Mouse (Mus musculus) forebrain, embryonic 12.5 days (tissue): ENCODE measurements around the gene Cic. TPM values are rescaled to one million over a fixed set of nuclear protein-coding genes. Genes with fewer than 3 reads are reported as not detected.

Experiments used
- ATAC-seq: fragments of 200-750 bp; cut with Nextera tagmentation; 2 replicates; pipeline ENCODE4 v1.8.0; 2017; ENCODE audit warnings: moderate TSS enrichment; ENCODE audit not compliant: low FRiP score
- H3K27ac ChIP-seq: fragments of 300-500 bp; sonication (generic); 2 replicates; pipeline ENCODE4 v1.5.1; 2016; ENCODE audit warnings: mild to moderate bottlenecking
- H3K27me3 ChIP-seq: fragments of 300-500 bp; sonication (generic); 2 replicates; pipeline ENCODE4 v1.6.1; 2016; ENCODE audit warnings: mild to moderate bottlenecking
- H3K36me3 ChIP-seq: fragments of 300-500 bp; sonication (generic); replicated peaks from 2 replicates; pipeline ENCODE4 v1.6.1; 2016; ENCODE audit warnings: mild to moderate bottlenecking
- H3K4me1 ChIP-seq: fragments of 300-500 bp; sonication (generic); 2 replicates; pipeline ENCODE4 v1.6.1; 2016
- H3K4me2 ChIP-seq: fragments of 300-500 bp; sonication (generic); 2 replicates; pipeline ENCODE4 v1.6.1; 2016; ENCODE audit warnings: mild to moderate bottlenecking, moderate library complexity
- H3K4me3 ChIP-seq: fragments of 300-500 bp; sonication (generic); replicated peaks from 2 replicates; pipeline ENCODE4 v1.5.1; 2016; ENCODE audit warnings: mild to moderate bottlenecking
- H3K9ac ChIP-seq: fragments of 300-500 bp; sonication (generic); 2 replicates; pipeline ENCODE4 v1.6.1; 2016; ENCODE audit warnings: mild to moderate bottlenecking
- H3K9me3 ChIP-seq: fragments of 300-500 bp; sonication (generic); 2 replicates; pipeline ENCODE4 v1.6.1; 2016
- WGBS: fragments of 180-500 bp; shearing (Covaris S2); methylation state at CpG from one replicate; pipeline ENCODE4 v1.1.7; 2016; 5-methylcytosine and 5-hydroxymethylcytosine counted together
- polyA plus RNA-seq: library from polyadenylated mRNA; unstranded; fragments of >200 nt; fragmentation: Nextera tagmentation; extraction: Ambion mirVana; gene quantifications from 2 replicates; pipeline ENCODE4 v1.2.1, GENCODE M21; 2016

The Cic gene
- polyA plus RNA-seq, 1 experiment from 2014 or later, result 46.9 TPM

DNA sequence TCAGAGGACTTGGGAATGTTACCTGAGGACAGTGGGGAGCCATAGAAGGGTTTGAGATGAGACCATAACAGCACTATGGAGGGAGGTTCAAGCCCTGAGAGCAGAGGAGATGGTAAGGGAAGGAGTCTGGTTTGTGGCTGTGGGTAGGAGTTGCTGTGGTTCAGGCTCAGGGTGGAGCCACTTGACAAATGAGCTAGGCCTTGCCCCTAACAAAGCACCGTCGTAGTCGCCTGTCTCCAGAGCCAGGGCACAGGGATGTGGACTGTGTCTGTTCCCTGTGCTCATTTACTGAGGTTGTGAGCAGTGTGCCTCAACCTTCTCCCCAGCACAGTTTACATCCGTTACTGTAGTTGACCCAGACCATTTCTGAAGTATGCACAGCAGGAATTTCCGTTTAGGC, 7.1 kb downstream of the Cic start:
- Histone ChIP-seq H3K27me3 (no peaks in the 10 kb centered on the region), H3K9me3 (no peaks in the 10 kb centered on the region), H3K36me3 (peaks cover 30% of the 10 kb centered on the region), H3K4me1 (peaks cover 30% of the 10 kb centered on the region), H3K4me3 (no peak overlapping the region), H3K9ac (no peak overlapping the region), H3K4me2 (no peak overlapping the region), H3K27ac (no peak overlapping the region)
- no peak for ATAC-seq
- 75% methylated on average over 5 of the region's 5 CpGs for WGBS

GRCm38 (mm10) chr7:25274996-25275395, 7.5 kb downstream of the Cic start:
- Histone ChIP-seq H3K4me2 (no peak overlapping the region), H3K9ac (no peak overlapping the region)
- 92% methylated on average over 3 of the region's 3 CpGs for WGBS

GRCm38 (mm10) chr7:25275555-25276298, 8.2 kb downstream of the Cic start:
- 59% methylated on average over 9 of the region's 9 CpGs for WGBS
- no peaks in the 10 kb centered on the region for H3K9me3 ChIP-seq
- no peak overlapping the region for H3K4me2 ChIP-seq
- peak overlapping the region; percentile 29; the same call in 1 of the 2 replicates for H3K9ac ChIP-seq
- no peak overlapping the region for H3K4me3 ChIP-seq
- no peak overlapping the region for H3K27ac ChIP-seq
- peaks cover 30% of the 10 kb centered on the region for H3K36me3 ChIP-seq
- no peaks in the 10 kb centered on the region for H3K27me3 ChIP-seq
- ATAC-seq, result no peak
- H3K4me1 ChIP-seq, result peaks cover 35% of the 10 kb centered on the region

More at GRCm38 (mm10) chr7:25274996-25275395, 7.5 kb downstream of the Cic start:
- Histone ChIP-seq H3K4me3 (no peak overlapping the region), H3K9me3 (no peaks in the 10 kb centered on the region), H3K27ac (no peak overlapping the region), H3K36me3 (peaks cover 30% of the 10 kb centered on the region), H3K4me1 (peaks cover 30% of the 10 kb centered on the region), H3K27me3 (no peaks in the 10 kb centered on the region)
- ATAC-seq, result no peak

GRCm38 (mm10) chr7:25277405-25277804, 9.9 kb downstream of the Cic start:
- Histone ChIP-seq H3K36me3 (peaks cover 16% of the 10 kb centered on the region), H3K9me3 (no peaks in the 10 kb centered on the region), H3K9ac (peak overlapping the region; percentile 89; the same call in 1 of the 2 replicates), H3K4me3 (no peak overlapping the region), H3K27me3 (no peaks in the 10 kb centered on the region), H3K27ac (peak overlapping the region; percentile 100), H3K4me2 (peak overlapping the region; percentile 96), H3K4me1 (peaks cover 45% of the 10 kb centered on the region)
- no peak for ATAC-seq
- WGBS, result 97% methylated on average over 4 of the region's 4 CpGs

DNA sequence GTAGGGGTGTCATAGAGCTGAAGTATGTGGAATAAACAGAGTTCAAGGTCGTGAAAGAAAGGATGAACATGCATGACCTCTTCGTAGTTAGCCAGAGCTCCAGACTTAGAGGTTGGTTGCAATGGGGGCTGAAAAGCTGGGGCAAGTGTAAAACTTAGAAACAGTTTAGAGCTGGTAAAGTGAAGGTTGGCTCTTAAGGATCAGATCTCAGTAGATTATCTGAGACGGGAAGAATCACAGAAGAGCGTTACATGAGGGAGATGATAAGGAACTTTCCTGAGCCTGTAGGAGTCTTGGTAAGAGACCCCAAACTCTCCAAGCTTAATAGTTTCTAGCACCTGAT, 10.5 kb downstream of the Cic start:
- WGBS, result 14% methylated on average over 4 of the region's 4 CpGs
- H3K27ac ChIP-seq, result peak overlapping the region; percentile 100
- no peak for ATAC-seq
- no peaks in the 10 kb centered on the region for H3K27me3 ChIP-seq
- H3K4me1 ChIP-seq, result peaks cover 45% of the 10 kb centered on the region
- H3K4me2 ChIP-seq, result peak overlapping the region; percentile 96
- H3K9me3 ChIP-seq, result no peaks in the 10 kb centered on the region
- H3K36me3 ChIP-seq, result peaks cover 11% of the 10 kb centered on the region
- peak overlapping the region; percentile 89 for H3K9ac ChIP-seq
- peak overlapping the region; percentile 92 for H3K4me3 ChIP-seq

DNA sequence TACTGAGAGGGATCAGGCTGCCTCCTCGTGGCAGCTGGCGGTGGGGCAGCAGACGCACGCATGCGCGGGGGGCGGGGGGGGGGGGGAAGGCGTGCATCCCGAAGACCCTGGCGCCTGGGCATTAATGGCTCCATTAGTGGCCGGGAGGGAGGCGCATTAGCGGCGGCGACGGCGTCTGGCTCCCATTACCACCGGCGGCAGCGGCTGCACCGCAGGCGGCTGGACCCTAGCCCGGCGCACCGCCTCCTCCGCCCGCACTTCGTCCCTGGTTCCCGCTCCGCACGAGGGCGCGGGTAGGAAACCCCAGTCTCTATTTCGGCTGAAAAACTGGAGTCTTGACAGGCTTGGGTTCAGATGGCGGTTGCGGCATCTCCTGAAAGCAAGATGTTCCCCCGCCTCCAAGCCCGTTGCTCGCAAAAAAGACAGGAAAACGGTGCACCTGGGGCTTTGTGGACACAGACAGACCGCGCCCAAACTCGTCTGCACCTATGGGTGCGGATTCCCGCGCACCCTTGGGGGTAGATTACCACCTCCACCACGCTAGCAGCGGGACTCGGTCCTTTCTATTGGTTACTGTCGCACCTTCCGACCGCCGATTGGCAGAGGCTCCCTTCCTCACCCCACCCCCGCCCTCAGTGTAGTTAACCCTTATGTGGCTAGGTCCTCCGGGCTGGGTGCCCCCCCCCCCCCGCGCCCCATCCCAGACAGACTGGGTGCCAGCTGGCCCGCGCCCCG, 11.0 kb downstream of the Cic start:
- peaks cover 5% of the 10 kb centered on the region; the same call in 1 of the 2 replicates for H3K36me3 ChIP-seq
- peaks cover 51% of the 10 kb centered on the region for H3K4me1 ChIP-seq
- H3K4me3 ChIP-seq, result peak overlapping the region; percentile 92
- H3K9me3 ChIP-seq, result no peaks in the 10 kb centered on the region
- WGBS, result under 1% methylated on average over 56 of the region's 60 CpGs
- H3K27me3 ChIP-seq, result no peaks in the 10 kb centered on the region
- peak; percentile 67 for ATAC-seq
- peak overlapping the region; percentile 100 for H3K27ac ChIP-seq
- peak overlapping the region; percentile 89 for H3K9ac ChIP-seq
- H3K4me2 ChIP-seq, result peak overlapping the region; percentile 96

DNA sequence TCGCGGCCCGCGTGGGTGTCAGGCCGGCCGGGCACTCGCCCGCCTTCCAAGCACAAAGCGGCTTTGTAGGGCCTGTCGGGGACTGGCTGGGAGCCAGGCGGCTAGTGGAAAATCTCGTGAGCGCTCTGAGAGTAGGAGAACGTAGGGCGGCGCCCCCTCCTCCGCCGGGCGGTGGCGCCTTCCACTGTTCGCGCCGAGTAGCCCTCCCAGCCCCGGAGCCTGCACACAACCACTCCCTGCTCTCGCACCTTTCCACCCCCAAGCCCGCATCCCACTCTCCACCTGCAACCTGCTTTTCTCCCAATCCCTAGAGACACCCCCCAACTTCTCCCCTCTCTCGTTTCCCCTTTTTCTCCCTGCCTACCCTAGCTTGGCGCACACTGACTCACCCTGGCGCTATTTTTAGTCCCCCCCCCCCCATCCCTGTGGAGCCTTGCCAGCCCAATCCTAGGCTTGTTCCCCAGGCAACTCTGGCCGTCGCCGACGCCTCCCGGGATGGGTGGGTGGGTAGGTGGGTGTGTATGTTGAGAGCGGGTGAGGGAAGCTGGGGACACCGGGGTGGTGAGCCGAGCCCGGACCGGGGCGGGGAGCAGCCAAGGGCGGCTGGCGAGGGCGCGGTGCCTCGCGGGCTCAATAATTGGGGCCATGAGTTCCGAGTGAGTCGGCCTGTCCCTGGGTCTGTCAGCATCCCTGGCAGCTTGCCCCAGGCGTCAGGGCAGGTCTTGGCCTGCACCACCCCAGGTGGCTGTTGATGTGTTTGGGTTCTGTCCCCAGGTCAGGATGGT, 11.8 kb downstream of the Cic start:
- Histone ChIP-seq H3K27ac (peak overlapping the region; percentile 100), H3K9me3 (no peaks in the 10 kb centered on the region), H3K9ac (peak overlapping the region; percentile 89), H3K36me3 (no peaks in the 10 kb centered on the region), H3K4me3 (peak overlapping the region; percentile 92), H3K4me2 (peak overlapping the region; percentile 96), H3K27me3 (no peaks in the 10 kb centered on the region), H3K4me1 (peaks cover 58% of the 10 kb centered on the region)
- peak; percentile 67 for ATAC-seq
- WGBS, result 1% methylated on average over 46 of the region's 49 CpGs

DNA sequence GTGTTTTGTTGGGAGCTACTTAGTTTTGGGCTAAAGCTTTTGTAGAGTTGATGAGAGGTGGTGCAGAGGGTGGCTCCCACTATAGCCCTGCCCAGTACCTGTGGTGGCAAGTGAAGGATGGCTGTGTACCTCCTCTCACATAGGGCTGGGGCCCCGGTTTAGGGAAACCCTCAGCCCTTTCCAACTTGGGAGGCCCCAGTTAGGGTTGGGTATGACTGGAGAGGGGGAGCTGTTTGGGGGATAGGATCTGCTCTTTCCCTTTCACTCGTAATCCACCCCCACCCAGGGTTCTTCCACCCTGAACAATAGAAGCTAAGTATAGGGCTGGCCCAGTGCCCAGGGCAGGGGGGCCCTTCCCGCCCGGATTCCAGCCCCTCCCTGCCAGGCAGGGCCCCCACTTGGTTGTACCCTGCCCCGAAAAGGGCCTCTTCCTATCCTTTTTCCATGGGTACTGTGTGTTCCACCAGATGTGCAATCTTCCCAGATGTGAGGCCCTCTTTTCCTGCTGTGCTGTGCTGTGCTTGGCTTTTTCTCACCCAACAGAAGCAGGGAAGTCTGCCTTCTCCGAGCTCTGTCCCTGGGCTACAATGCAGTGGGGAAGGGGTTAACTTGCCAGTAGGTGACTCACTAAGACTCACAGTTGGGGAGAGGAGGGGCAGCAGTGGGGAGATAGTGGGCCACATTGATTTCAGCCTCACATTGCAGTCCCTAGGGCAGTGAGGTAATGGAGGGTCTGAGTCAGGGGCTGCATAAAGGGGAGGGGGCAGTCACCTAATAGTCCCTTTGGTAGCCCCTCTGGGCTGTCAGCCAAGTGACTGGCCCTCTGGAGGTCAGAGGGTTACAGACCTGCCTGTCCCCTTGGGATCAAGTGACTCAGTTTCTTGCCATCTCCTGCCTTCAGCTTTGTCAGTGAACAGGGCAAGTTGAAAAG, 12.6 kb downstream of the Cic start:
- peak; percentile 9 for ATAC-seq
- Histone ChIP-seq H3K36me3 (peaks cover 4% of the 10 kb centered on the region), H3K9ac (peak overlapping the region; percentile 89), H3K4me3 (peak overlapping the region; percentile 92), H3K27me3 (no peaks in the 10 kb centered on the region), H3K4me2 (peak overlapping the region; percentile 96), H3K27ac (peak overlapping the region; percentile 100), H3K4me1 (peaks cover 67% of the 10 kb centered on the region), H3K9me3 (no peaks in the 10 kb centered on the region)
- WGBS, result 0% methylated on average over 5 of the region's 6 CpGs

GRCm38 (mm10) chr7:25281166-25281733, 13.7 kb downstream of the Cic start:
- 18% methylated on average over 12 of the region's 12 CpGs for WGBS
- no peaks in the 10 kb centered on the region for H3K9me3 ChIP-seq
- no peaks in the 10 kb centered on the region for H3K27me3 ChIP-seq
- peak overlapping the region; percentile 96 for H3K4me2 ChIP-seq
- peaks cover 66% of the 10 kb centered on the region for H3K4me1 ChIP-seq
- H3K27ac ChIP-seq, result peak overlapping the region; percentile 100
- peak overlapping the region; percentile 92 for H3K4me3 ChIP-seq
- H3K36me3 ChIP-seq, result peaks cover 16% of the 10 kb centered on the region
- ATAC-seq, result no peak; the same call in 1 of the 2 replicates
- H3K9ac ChIP-seq, result peak overlapping the region; percentile 89

DNA sequence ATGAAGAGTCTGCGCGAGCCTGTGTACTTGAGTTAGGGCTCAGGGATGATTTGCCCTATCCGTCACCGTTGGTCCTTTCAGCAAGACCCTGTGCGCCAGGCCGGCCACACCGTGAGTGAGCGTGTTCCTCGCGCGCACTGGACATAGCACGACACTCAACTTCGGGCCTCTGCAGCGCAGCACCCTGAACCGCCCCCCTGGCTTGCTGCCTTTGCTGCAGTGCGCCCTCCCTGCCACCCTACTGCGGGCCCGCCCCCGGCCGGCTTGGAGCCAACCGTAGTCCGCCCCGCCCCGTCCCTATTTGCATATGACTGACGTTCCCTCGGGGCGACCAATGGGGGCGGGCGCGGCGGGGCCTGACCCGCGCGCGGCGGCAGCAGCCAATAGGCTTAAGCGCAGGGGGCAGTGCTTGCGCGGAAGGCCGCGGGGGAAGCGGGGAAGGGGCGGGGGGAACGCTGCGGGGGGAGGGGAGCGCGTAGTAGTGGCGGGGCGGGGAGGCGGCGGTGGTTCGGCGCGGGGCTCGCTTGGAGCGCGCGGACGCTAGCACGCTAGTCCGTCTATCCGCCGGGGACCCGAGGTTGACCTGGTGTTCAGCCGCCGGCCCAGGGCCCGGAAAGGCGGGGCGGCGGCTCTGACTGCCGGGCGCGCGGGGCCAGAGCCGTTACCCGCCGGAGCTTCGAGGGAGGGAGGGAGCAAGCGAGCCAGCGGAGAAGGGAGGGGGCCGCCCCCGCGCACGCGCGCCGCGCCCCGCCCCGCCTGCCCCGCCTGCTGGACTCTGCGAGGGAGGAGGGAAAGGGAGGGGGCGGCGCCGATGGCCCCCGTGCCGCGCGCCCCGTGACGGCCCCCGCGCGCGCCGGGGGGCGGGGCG, 14.5 kb downstream of the Cic start:
- WGBS, result under 1% methylated on average over 50 of the region's 108 CpGs

More for the DNA sequence above, 14.5 kb downstream of the Cic start:
- ATAC-seq, result peak; percentile 82
- no peaks in the 10 kb centered on the region for H3K27me3 ChIP-seq
- H3K4me2 ChIP-seq, result peak overlapping the region; percentile 96
- peaks cover 23% of the 10 kb centered on the region for H3K36me3 ChIP-seq
- H3K9ac ChIP-seq, result peak overlapping the region; percentile 89
- peak overlapping the region; percentile 100 for H3K27ac ChIP-seq
- peak overlapping the region; percentile 92 for H3K4me3 ChIP-seq
- H3K4me1 ChIP-seq, result peaks cover 65% of the 10 kb centered on the region
- no peaks in the 10 kb centered on the region for H3K9me3 ChIP-seq
